Mouse (Mus musculus) lung, postnatal 10 days (tissue): ENCODE results near the gene Morf4l1.

ENCODE experiments used
- DNase-seq: peaks from one replicate; pipeline ENCODE4 v3.0.0; 2021

The Morf4l1 gene

DNA sequence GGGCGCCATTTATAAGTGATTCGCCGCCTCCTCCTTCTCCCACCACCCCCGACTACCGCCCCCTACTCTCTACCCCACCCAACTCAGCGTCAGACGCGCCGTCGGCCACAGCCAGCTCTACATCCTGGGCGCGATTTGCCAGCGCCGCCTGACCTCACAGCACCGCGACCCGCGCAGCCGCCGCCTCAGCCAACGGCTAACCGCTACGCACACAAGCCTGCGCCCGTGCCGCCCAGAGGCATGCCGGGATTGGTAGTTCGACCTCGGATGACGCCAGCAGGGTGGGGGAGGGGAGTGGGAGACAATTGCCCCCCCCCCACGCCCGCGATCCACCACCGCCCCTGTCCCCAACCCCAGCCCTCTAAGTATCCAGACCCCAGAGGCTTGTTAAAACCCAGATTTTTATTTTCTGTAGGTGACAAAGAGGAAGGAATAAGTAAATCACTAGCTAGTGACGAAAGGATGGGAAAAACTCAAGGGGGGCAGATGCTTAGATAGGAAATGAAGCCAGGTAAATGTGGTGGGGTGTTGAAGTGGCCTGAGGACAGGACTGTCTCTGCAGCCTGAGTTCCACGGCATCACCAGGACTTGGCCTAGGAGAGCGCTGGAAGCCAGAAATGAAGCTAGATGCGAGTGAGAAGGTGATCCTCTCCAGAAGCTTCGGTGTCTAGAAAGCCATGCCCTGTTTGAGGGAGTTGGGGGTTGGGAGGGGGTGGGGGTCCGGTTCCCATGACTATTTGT lies at the start of gene Morf4l1:
Morf4l1 (minus strand) TSS at position 208 of the 741 bp plus-strand sequence.
- peak; percentile 97 for DNase-seq

DNA sequence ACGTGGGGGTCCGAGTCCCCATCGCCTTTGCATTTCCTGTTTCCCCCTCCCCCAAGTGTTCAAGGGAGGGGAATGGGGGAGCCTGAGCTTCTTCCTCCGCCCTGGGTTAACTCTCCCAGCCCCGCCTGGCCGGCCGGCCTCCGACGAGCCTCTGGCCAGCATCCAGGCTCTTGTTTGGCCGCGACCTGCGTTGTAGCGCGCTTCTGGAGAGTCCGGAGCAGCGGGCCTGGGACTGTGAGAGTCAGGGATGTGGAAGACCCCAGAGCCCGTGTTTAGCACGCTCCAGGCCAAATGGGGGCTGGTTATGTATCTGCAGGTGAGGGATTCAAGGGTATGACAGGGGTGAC lies 49.1 kb upstream of the Morf4l1 start:
- peak; percentile 74 for DNase-seq

DNA sequence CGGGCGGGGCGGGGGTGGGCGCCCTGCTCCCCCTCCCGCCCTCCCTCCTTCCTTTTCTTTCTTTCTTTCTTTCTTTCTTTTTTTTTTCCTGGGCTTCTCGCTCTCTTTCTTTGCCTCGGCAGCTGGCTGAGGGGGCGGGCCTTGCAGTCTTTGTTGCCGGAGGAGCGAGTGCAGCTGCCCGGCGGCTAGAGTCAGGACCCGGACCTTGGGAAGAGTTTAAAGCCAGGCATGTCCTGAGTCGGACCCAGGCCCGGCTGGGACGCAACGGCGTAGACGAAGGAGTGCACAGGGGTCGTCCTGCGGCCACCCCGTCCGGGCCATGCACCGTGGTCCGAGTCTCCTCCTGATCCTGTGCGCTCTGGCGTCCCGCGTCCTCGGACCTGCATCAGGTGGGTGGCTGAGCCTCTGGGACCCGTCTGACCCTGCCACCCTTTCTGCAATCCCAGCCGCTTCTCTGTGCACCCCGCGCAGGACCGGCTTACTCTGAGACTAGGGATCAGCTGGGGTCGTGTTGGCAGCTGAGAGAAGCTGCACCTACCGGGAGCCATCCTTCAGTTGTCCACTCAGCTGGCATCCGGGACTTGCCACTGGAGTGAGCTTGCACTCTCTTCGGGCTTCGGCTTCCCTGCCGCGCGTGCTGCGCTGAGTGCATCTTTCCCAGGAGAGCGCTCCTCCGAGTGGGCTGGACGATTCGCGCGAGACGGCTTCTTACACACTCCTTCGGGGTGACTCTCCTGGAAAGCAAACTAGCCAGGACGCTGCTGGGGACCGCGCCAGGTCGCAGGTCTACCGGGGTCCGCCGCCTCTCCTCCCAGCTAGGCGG lies 48.6 kb upstream of the Morf4l1 start, which contains the start of gene Adamts7:
Adamts7 (plus strand) TSS at position 144 of the 823 bp plus-strand sequence.
- peak; percentile 80 for DNase-seq

- DNase-seq, result peak; percentile 86
These were observed 47.8 kb upstream of the Morf4l1 start for GRCm38 (mm10) chr9:90162243-90162925.

GRCm38 (mm10) chr9:90146869-90147268 lies 32.3 kb upstream of the Morf4l1 start:
- no peak for DNase-seq

DNA sequence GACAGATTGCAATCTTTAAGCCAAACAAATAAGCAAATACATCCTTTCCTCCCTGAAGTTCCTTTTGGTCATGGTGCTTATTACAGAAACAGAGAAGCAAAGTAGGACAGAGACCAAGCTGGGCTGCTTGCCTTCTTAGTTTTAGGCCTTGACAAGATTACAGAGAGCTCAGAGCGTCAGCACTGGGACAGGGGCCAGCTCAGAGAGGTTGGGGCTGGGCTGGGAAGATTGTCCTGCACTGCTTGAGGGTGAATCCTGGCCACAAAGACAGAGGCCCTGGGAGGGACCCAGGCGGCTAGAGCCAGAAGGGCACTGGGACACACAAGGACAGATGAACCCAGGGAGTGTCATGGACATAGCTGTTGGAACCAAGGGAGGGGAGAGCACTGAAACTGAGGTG lies 31.2 kb upstream of the Morf4l1 start:
- peak; percentile 56 for DNase-seq

DNA sequence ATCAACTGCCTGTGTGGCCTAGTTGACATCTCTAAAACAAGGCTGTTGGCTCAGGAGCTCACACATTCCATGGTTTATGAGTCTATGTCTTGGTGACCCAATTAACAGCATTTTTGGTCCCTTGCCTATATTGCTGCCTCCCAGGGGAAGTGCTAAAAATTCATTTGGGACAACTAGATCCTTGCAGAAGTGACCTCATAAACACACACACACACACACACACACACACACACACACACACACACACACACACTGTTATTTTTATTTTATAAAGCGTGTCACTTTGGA lies 22.0 kb upstream of the Morf4l1 start:
- peak; percentile 41 for DNase-seq

- DNase-seq, result no peak
These were observed 21.5 kb upstream of the Morf4l1 start for GRCm38 (mm10) chr9:90135963-90136677.

DNA sequence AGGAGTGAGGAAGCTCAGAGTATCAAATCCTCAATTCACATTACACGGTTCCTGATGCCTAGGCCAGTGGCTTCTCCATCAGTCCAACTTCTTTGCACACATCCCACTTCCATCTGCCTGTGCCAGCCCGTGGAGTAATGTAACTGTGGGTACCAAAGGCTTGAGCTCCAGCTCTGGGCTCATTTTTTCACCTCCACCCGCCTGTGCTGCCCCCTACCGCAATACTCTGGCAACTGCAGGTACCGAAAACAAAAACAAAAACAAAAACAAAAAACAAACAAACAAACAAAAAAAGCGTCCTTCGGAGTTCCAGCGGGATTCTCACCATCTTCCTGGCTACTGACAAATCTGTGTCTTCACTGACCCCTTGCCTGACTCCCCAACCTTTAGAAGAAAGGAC lies 20.9 kb upstream of the Morf4l1 start:
- DNase-seq, result no peak

- no peak for DNase-seq
These were observed 19.2 kb upstream of the Morf4l1 start for GRCm38 (mm10) chr9:90133562-90134355.

DNA sequence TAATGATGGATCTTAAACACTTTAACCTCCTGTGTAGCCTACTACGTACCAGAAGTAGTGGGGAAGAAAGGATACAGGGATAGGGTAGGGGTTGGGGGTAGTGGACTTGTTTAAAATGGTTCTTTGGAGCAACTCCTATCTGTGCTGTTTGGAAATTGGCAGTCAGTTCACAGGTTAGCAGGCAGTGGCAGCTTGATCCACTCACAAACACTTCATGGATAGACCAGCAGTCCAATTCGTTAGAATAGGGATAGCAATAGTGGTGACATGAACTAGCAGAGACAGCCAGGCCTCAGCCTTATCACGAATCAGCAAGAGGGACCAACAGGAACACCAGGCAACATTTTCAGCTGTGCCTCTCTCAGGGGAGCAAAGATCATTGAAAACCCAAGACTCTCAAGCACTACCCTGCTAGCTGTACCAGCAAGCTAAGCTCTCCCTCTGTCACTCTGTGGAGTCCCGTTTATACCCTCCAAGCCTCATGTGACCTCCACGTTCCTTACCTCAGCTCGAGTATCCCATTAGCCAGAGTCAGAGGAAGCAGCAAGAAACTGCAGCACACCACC lies 14.1 kb upstream of the Morf4l1 start:
- DNase-seq, result peak; percentile 18

- no peak for DNase-seq
These were observed 12.6 kb upstream of the Morf4l1 start for GRCm38 (mm10) chr9:90127146-90127545.

- peak; percentile 85 for DNase-seq
These were observed 11.9 kb upstream of the Morf4l1 start for GRCm38 (mm10) chr9:90126260-90127010.

GRCm38 (mm10) chr9:90125416-90126099 lies 11.0 kb upstream of the Morf4l1 start:
- no peak for DNase-seq

GRCm38 (mm10) chr9:90124873-90125245 lies 10.3 kb upstream of the Morf4l1 start:
- peak; percentile 61 for DNase-seq

DNA sequence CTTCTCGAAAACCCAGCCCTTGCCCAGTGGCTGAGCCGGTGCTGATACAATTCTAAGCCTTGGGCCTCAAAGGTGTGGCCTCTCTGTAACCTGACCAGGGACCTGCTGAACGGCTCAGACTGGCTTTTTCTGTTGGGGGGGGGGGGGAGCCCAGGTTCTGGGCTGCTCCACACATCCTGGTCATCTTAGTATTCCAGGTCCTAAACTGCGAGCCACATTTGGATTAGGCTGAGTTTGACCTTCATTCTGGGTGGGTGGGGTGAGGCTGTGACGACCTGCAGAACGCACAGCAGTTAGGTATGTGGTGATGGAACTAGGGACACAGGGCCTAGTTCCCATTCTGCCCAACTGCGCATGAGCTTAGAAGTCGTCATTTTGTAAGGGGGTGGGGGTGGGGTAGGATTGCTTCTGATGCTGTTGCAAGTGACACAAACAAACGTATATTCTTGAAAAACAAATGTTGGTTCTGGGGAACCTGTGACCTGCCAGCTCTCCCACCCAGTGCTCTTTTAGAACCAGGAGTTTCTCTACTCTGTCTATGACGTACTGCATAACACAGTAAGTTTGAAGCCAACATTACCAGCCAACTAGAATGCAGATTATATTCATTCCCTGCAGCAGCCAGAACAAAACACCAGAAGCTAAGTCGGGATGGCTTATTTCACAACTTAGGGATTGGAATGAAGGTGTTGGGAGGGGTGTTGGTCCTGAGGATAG lies 9.7 kb upstream of the Morf4l1 start:
- no peak for DNase-seq

- DNase-seq, result no peak
These were observed 7.7 kb upstream of the Morf4l1 start for GRCm38 (mm10) chr9:90122246-90122740.

DNA sequence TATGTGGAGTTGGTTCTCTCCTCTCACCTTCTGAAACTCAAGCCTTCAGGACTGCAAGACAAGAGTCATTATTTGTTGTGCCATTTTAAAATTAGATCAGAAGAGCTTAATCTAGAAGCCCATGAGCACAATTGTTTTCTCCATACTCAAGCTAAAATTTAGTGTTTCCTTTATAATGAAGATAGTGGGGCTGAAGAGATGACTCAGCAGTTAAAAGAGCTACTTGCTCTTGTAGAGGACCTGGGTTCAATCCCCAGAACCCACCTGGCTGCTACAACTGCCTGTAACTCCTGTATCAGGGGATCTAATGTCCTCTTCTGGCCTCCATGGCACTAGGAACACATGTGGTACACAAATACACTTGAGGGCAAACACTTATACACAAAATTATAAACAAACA lies 2.7 kb upstream of the Morf4l1 start:
- DNase-seq, result no peak

GRCm38 (mm10) chr9:90115308-90115700 lies 730 bp upstream of the Morf4l1 start:
- no peak for DNase-seq
